In the genomic region with DNA sequence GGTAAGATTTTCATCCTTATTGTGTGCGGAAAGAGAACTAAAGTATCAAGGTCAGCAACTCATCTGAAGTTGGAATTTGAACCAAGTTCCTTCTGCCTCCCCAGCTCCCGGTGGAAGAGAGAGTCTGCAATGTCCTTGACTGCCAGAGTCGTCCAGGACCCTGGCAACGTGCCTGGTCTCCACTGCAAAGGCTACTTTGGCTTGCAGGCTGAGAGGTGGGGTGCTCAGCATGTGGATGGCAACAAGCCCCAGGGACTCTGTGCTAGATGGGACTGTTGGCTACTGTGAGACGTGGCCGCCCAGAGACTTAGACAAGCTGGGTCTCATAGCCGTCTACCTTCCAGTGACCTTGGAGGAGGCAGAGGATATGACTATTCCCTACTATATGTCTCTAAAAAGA, we compare ENCODE assay signal across 11 mouse cellular contexts. TPM values are rescaled to one million over a fixed set of nuclear protein-coding genes. Genes with fewer than 3 reads are reported as not detected.
A peak's percentile ranks its signal among the peaks of the same experiment; 100 is the strongest.
DNase-seq lines count a peak whose midpoint lies in the region; ATAC-seq and TF ChIP-seq lines count a peak whose summit lies in the region.
"Had no signal": no experiment of that assay in that cellular context is flagged by ENCODE, and none has a peak within 500 bp of the region (broad histone marks: within the 10 kb centered on the region; RNA-seq: fewer than 3 reads in every experiment).

No protein-coding gene starts in this region.

- H3K9ac ChIP-seq in liver, postnatal 0 days (replicated peaks): no peak overlapping the region

- H3K27me3 ChIP-seq in liver, postnatal 0 days (ENCODE audit: insufficient read depth, low read length): no peaks in the 10 kb centered on the region
- no peaks in the 10 kb centered on the region for H3K27me3 ChIP-seq in midbrain, embryonic 10.5 days (ENCODE audit: low read depth, poor library complexity, severe bottlenecking)

- no peak overlapping the region for H3K4me2 ChIP-seq in liver, postnatal 0 days (ENCODE audit: low read depth, low read length)

- TF ChIP-seq EP300 in liver, postnatal 0 days (IDR thresholded peaks at IDR 0.05; ENCODE audit: low read depth): no peak

- TF ChIP-seq CTCF in liver, postnatal 0 days (IDR thresholded peaks at IDR 0.05; ENCODE audit: low read depth): no peak

- 69% methylated on average over 7 of the region's 7 CpGs for WGBS in liver, postnatal 0 days (ENCODE audit: insufficient replicate concordance)
- 90% methylated on average over 7 of the region's 7 CpGs for WGBS in midbrain, embryonic 10.5 days

- no peaks in the 10 kb centered on the region for H3K4me1 ChIP-seq in liver, postnatal 0 days (ENCODE audit: insufficient read depth)
- no peaks in the 10 kb centered on the region for H3K4me1 ChIP-seq in midbrain, embryonic 10.5 days

- H3K9me3 ChIP-seq in liver, postnatal 0 days (ENCODE audit: low read length): no peaks in the 10 kb centered on the region
- H3K9me3 ChIP-seq in midbrain, embryonic 10.5 days (replicated peaks): no peaks in the 10 kb centered on the region

- no peak overlapping the region for H3K4me3 ChIP-seq in liver, postnatal 0 days (ENCODE audit: low read depth, low read length)
- no peak overlapping the region for H3K4me3 ChIP-seq in midbrain, embryonic 10.5 days

- no peaks in the 10 kb centered on the region for H3K36me3 ChIP-seq in liver, postnatal 0 days (replicated peaks; ENCODE audit: insufficient read depth, low read length)
- no peaks in the 10 kb centered on the region for H3K36me3 ChIP-seq in midbrain, embryonic 10.5 days

- no peak for ATAC-seq in liver, postnatal 0 days

- no peak overlapping the region for H3K27ac ChIP-seq in liver, postnatal 0 days (ENCODE audit: low read depth)
- no peak overlapping the region for H3K27ac ChIP-seq in midbrain, embryonic 10.5 days (replicated peaks)
- H3K27ac ChIP-seq: macrophage had no signal

- peak; percentile 40 to 46 for DNase-seq in layer of hippocampus, postnatal 10 days (ENCODE audit: low spot score in 2 of 2)
- DNase-seq in layer of hippocampus, adult 9-11 months: no peak
- DNase-seq in adrenal gland, postnatal 10 days: peak; percentile 86
- peak; percentile 30 for DNase-seq in cerebellum, adult 9-10 months
- peak; percentile 69 for DNase-seq in heart, postnatal 4 days
- DNase-seq in liver, postnatal 0 days: no peak
- no peak for DNase-seq in embryo, embryonic 9.5 days (ENCODE audit: extremely low spot score)
- no peak for DNase-seq in midbrain, embryonic 10.5 days (ENCODE audit: low spot score)

RNA-seq across cellular contexts. Expression of gene 1700012A03Rik, which starts 33.2 kb away (rescaled TPM):
- total RNA-seq in layer of hippocampus, postnatal 10 days (2021): not detected
- total RNA-seq in adrenal gland, postnatal 10 days (2021): not detected
- not detected for total RNA-seq in heart, postnatal 4 days (2021)
- not detected in 2 replicates for polyA plus RNA-seq in liver, postnatal 0 days (2015; fragmentation: Nextera tagmentation; extraction: Ambion mirVana)
- not detected in 2 replicates for polyA plus RNA-seq in midbrain, embryonic 10.5 days (2016; fragmentation: Nextera tagmentation; extraction: Ambion mirVana)
- total RNA-seq: left cerebral cortex, adult 18-20 months had no signal
- polyA plus RNA-seq: heart, embryonic 14.5 days; macrophage had no signal

Comparison
In these comparisons a context has a peak if more than half of its experiments do, and no peak if none do; other contexts are left out.
1. DNase-seq: peak in layer of hippocampus, postnatal 10 days (2 of 2), adrenal gland, postnatal 10 days (single experiment), cerebellum, adult 9-10 months (single experiment) and heart, postnatal 4 days (single experiment); none in layer of hippocampus, adult 9-11 months (single experiment), liver, postnatal 0 days (single experiment), embryo, embryonic 9.5 days (single experiment) and midbrain, embryonic 10.5 days (single experiment).